Mouse (Mus musculus) ES-Bruce4 (cell line): ENCODE results near the gene Ttll6. TPM values are rescaled to one million over a fixed set of nuclear protein-coding genes. Genes with fewer than 3 reads are reported as not detected.

Experiments used
- H3K27ac ChIP-seq: 2 replicates; pipeline ENCODE4 v1.5.1; 2012; ENCODE audit warnings: low read length, inconsistent platforms; ENCODE audit not compliant: insufficient read depth
- H3K27me3 ChIP-seq: 2 replicates; pipeline ENCODE4 v1.6.1; 2012; ENCODE audit warnings: mild to moderate bottlenecking, low read length, inconsistent platforms; ENCODE audit not compliant: control insufficient read depth, poor library complexity, insufficient read depth, severe bottlenecking
- H3K36me3 ChIP-seq: 2 replicates; pipeline ENCODE4 v1.6.1; 2012; ENCODE audit warnings: inconsistent platforms, mild to moderate bottlenecking, low read length, moderate library complexity; ENCODE audit not compliant: control insufficient read depth, poor library complexity, insufficient read depth, severe bottlenecking
- H3K4me1 ChIP-seq: one replicate; pipeline ENCODE4 v1.8.1; 2011; ENCODE audit warnings: low read length; ENCODE audit not compliant: control insufficient read depth, insufficient read depth
- H3K4me3 ChIP-seq: 2 replicates; pipeline ENCODE4 v1.5.1; 2011; ENCODE audit warnings: low read depth, mild to moderate bottlenecking, low read length
- H3K9ac ChIP-seq: 2 replicates; pipeline ENCODE4 v1.6.1; 2012; ENCODE audit warnings: low read depth, mild to moderate bottlenecking, inconsistent platforms; ENCODE audit not compliant: poor library complexity, severe bottlenecking
- H3K9me3 ChIP-seq: replicated peaks from 2 replicates; pipeline ENCODE4 v1.6.1; 2012; ENCODE audit warnings: mild to moderate bottlenecking, low read length, inconsistent platforms; ENCODE audit not compliant: control insufficient read depth, poor library complexity, insufficient read depth, severe bottlenecking
- CTCF ChIP-seq: IDR thresholded peaks from one replicate; pipeline ENCODE4 v1.8.1; 2011; ENCODE audit warnings: low read depth, low read length
- EP300 ChIP-seq: IDR thresholded peaks from 2 replicates; pipeline ENCODE4 v1.6.1; 2011; ENCODE audit warnings: low read depth, low read length; ENCODE audit not compliant: insufficient read depth
- POLR2A ChIP-seq: IDR thresholded peaks from one replicate; pipeline ENCODE4 v1.8.1; 2011; ENCODE audit warnings: low read length; ENCODE audit not compliant: insufficient read depth
- polyA plus RNA-seq: library from polyadenylated mRNA; stranded (reverse); fragments of >200 nt; gene quantifications from 2 replicates; pipeline ENCODE4 v1.2.4, GENCODE M21; 2011; ENCODE audit warnings: low read depth; ENCODE audit not compliant: missing spikeins, insufficient read depth, insufficient read length

Gene Ttll6
- polyA plus RNA-seq, 1 experiment, result 6.9 TPM

- H3K27me3 ChIP-seq, result no peaks in the 10 kb centered on the region
These were observed 13.9 kb downstream of the Ttll6 start for GRCm38 (mm10) chr11:96147471-96147870.

GRCm38 (mm10) chr11:96164769-96165168, 31.2 kb downstream of the Ttll6 start:
- no peaks in the 10 kb centered on the region; the same call in 1 of the 2 replicates for H3K9me3 ChIP-seq
- H3K9ac ChIP-seq, result no peak overlapping the region
- no peaks in the 10 kb centered on the region for H3K4me1 ChIP-seq
- no peak overlapping the region for H3K27ac ChIP-seq
- no peaks in the 10 kb centered on the region for H3K36me3 ChIP-seq
- 0 out of 2 replicates have a peak, but pooled peaks cover 2% of the 10 kb centered on the region for H3K27me3 ChIP-seq
- H3K4me3 ChIP-seq, result no peak overlapping the region
- TF ChIP-seq POLR2A (no peak), EP300 (no peak), CTCF (no peak)

More at GRCm38 (mm10) chr11:96147471-96147870, 13.9 kb downstream of the Ttll6 start:
- Histone ChIP-seq H3K9ac (no peak overlapping the region), H3K27ac (no peak overlapping the region), H3K4me3 (no peak overlapping the region), H3K9me3 (no peaks in the 10 kb centered on the region), H3K36me3 (no peaks in the 10 kb centered on the region), H3K4me1 (peaks cover 3% of the 10 kb centered on the region)
- no peak for TF ChIP-seq CTCF
- TF ChIP-seq EP300, result no peak
- TF ChIP-seq POLR2A, result no peak

GRCm38 (mm10) chr11:96168125-96168524, 34.5 kb downstream of the Ttll6 start:
- no peaks in the 10 kb centered on the region for H3K36me3 ChIP-seq
- peaks cover 1% of the 10 kb centered on the region for H3K4me1 ChIP-seq
- no peak overlapping the region for H3K9ac ChIP-seq
- no peak overlapping the region for H3K4me3 ChIP-seq
- peaks cover 14% of the 10 kb centered on the region for H3K27me3 ChIP-seq
- no peak overlapping the region for H3K27ac ChIP-seq
- H3K9me3 ChIP-seq, result no peaks in the 10 kb centered on the region
- TF ChIP-seq EP300, result no peak
- TF ChIP-seq CTCF, result no peak
- no peak for TF ChIP-seq POLR2A

DNA sequence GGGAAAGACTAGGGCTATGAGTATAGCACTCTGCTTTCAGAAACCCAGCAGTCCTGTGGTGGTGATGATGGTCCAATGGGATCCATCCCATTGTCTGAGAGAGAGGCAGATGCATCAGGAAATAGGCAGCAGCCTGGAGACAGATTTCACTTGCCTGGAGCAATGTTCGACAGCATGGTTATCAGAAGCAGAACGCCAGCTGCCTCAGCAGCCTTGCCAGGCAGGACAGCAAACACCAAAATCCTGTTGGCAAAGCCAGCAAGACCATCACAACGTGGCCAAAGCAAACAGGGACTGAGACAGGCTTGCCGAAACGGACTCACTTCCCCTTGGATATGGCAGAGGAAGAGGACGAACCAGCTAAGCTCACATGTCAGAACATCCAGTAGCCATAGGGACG, 35.4 kb downstream of the Ttll6 start:
- Histone ChIP-seq H3K4me3 (no peak overlapping the region), H3K9ac (no peak overlapping the region), H3K27ac (no peak overlapping the region), H3K27me3 (peaks cover 21% of the 10 kb centered on the region), H3K36me3 (no peaks in the 10 kb centered on the region), H3K9me3 (no peaks in the 10 kb centered on the region), H3K4me1 (peaks cover 1% of the 10 kb centered on the region)
- TF ChIP-seq EP300 (no peak), POLR2A (no peak), CTCF (no peak)

GRCm38 (mm10) chr11:96170711-96171379, 37.3 kb downstream of the Ttll6 start:
- no peaks in the 10 kb centered on the region for H3K9me3 ChIP-seq
- H3K27ac ChIP-seq, result no peak overlapping the region
- no peaks in the 10 kb centered on the region for H3K36me3 ChIP-seq
- TF ChIP-seq CTCF (no peak), EP300 (no peak), POLR2A (no peak)
- H3K4me3 ChIP-seq, result no peak overlapping the region
- H3K4me1 ChIP-seq, result peaks cover 3% of the 10 kb centered on the region
- H3K27me3 ChIP-seq, result peaks cover 36% of the 10 kb centered on the region
- no peak overlapping the region for H3K9ac ChIP-seq

DNA sequence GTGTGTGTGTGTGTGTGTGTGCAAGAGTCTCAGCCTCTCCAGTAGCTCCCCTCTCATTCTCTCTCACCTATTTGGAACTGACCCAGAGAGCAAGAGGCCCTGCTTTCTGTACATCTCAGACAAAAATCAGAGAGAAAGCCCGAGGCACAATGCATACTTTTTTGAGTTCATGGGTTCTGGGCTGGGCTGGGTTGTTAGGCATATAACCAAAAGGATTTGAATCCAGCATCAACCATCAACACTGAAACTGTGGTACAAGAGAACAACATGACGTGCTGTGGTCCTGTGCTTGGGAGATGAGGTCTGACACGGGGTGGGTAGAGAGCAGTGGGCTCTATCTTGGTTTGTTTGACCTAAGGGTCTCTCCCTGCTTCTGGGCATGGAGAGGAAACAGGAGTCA, 38.0 kb downstream of the Ttll6 start:
- H3K27me3 ChIP-seq, result peaks cover 39% of the 10 kb centered on the region

More for the DNA sequence above, 38.0 kb downstream of the Ttll6 start:
- no peak for TF ChIP-seq EP300
- TF ChIP-seq CTCF, result no peak
- TF ChIP-seq POLR2A, result no peak
- no peak overlapping the region for H3K27ac ChIP-seq
- H3K9me3 ChIP-seq, result no peaks in the 10 kb centered on the region
- no peak overlapping the region for H3K4me3 ChIP-seq
- H3K9ac ChIP-seq, result no peak overlapping the region
- peaks cover 3% of the 10 kb centered on the region for H3K4me1 ChIP-seq
- H3K36me3 ChIP-seq, result no peaks in the 10 kb centered on the region
